9 mouse cellular contexts compared by ENCODE assay signal in genomic region chr3:34691703-34692393, GRCm38 (mm10). TPM values are rescaled to one million over a fixed set of nuclear protein-coding genes. Genes with fewer than 3 reads are reported as not detected.
DNase-seq lines count a peak whose midpoint lies in the region; ATAC-seq and TF ChIP-seq lines count a peak whose summit lies in the region.
"Had no signal": no experiment of that assay in that cellular context is flagged by ENCODE, and none has a peak within 500 bp of the region (broad histone marks: within the 10 kb centered on the region; RNA-seq: fewer than 3 reads in every experiment).

No protein-coding gene starts in this region.

- no peak for DNase-seq in layer of hippocampus, adult 2 months (ENCODE audit: low spot score in 2 of 2)
- no peak for DNase-seq in layer of hippocampus, adult 9-11 months
- peak; percentile 71 for DNase-seq in embryo, embryonic 10 days (ENCODE audit: low spot score)
- DNase-seq in limb, embryonic 11.5 days (ENCODE audit: low spot score) = peak; percentile 72
- DNase-seq in layer of hippocampus, postnatal 25 days (ENCODE audit: extremely low spot score in 1 of 2, low spot score in 1 of 2) = no peak

- peaks cover 15% of the 10 kb centered on the region for H3K4me1 ChIP-seq in forebrain, embryonic 13.5 days
- no peaks in the 10 kb centered on the region for H3K4me1 ChIP-seq in limb, embryonic 11.5 days (ENCODE audit: control insufficient read depth, insufficient read depth, low read length)
- peaks cover 5% of the 10 kb centered on the region; the same call in 1 of the 2 replicates for H3K4me1 ChIP-seq in stomach, embryonic 14.5 days (ENCODE audit: control insufficient read depth, insufficient read depth, low read length)

- WGBS in forebrain, embryonic 13.5 days = 5% methylated on average over 20 of the region's 20 CpGs
- 10% methylated on average over 20 of the region's 20 CpGs for WGBS in limb, embryonic 11.5 days
- WGBS in stomach, embryonic 14.5 days = 20% methylated on average over 20 of the region's 20 CpGs

- peak overlapping the region; percentile 49 for H3K4me3 ChIP-seq in layer of hippocampus, adult 2 months
- H3K4me3 ChIP-seq in forebrain, embryonic 13.5 days = peak overlapping the region; percentile 30
- H3K4me3 ChIP-seq in limb, embryonic 11.5 days (ENCODE audit: low read depth, low read length) = no peak overlapping the region; the same call in 1 of the 2 replicates
- peak overlapping the region; percentile 20 for H3K4me3 ChIP-seq in stomach, embryonic 14.5 days (ENCODE audit: low read depth, low read length)

- no peaks in the 10 kb centered on the region for H3K27me3 ChIP-seq in forebrain, embryonic 13.5 days
- no peaks in the 10 kb centered on the region for H3K27me3 ChIP-seq in limb, embryonic 11.5 days (ENCODE audit: control insufficient read depth, insufficient read depth, low read length)
- H3K27me3 ChIP-seq in stomach, embryonic 14.5 days (ENCODE audit: control insufficient read depth, insufficient read depth, low read length) = no peaks in the 10 kb centered on the region

- peak; percentile 83 for ATAC-seq in forebrain, embryonic 13.5 days
- peak; percentile 76 for ATAC-seq in limb, embryonic 11.5 days (ENCODE audit: insufficient number of reproducible peaks, low FRiP score, low TSS enrichment, low read depth)
- 0 out of 2 replicates have a peak, but pooled peaks have one; percentile 53 for ATAC-seq in stomach, embryonic 14.5 days (ENCODE audit: insufficient number of reproducible peaks, insufficient read depth, low FRiP score, low read depth)
- ATAC-seq in monocyte, adult 5-6 weeks (replicated peaks; ENCODE audit: insufficient number of reproducible peaks, low FRiP score, low TSS enrichment, poor library complexity, severe bottlenecking) = no peak

- no peak for TF ChIP-seq CTCF in layer of hippocampus, adult 2 months (conservative IDR thresholded peaks at IDR 0.05)

- H3K9ac ChIP-seq in forebrain, embryonic 13.5 days = peak overlapping the region; percentile 70
- peak overlapping the region; percentile 59 for H3K9ac ChIP-seq in limb, embryonic 11.5 days (ENCODE audit: low read length)
- H3K9ac ChIP-seq in stomach, embryonic 14.5 days (replicated peaks; ENCODE audit: low read depth, low read length) = no peak overlapping the region; the same call in 1 of the 2 replicates

- no peaks in the 10 kb centered on the region for H3K36me3 ChIP-seq in forebrain, embryonic 13.5 days (ENCODE audit: poor library complexity, severe bottlenecking)
- no peaks in the 10 kb centered on the region for H3K36me3 ChIP-seq in limb, embryonic 11.5 days (ENCODE audit: control insufficient read depth, insufficient read depth, low read length)
- H3K36me3 ChIP-seq in stomach, embryonic 14.5 days (ENCODE audit: control insufficient read depth, insufficient read depth, low read length) = no peaks in the 10 kb centered on the region

- peak overlapping the region; percentile 65 for H3K27ac ChIP-seq in layer of hippocampus, adult 2 months
- H3K27ac ChIP-seq in forebrain, embryonic 13.5 days = peak overlapping the region; percentile 59
- H3K27ac ChIP-seq in limb, embryonic 11.5 days (replicated peaks; ENCODE audit: low read depth, low read length) = no peak overlapping the region
- H3K27ac ChIP-seq in stomach, embryonic 14.5 days (ENCODE audit: low read length) = no peak overlapping the region

- H3K4me2 ChIP-seq in forebrain, embryonic 13.5 days = peak overlapping the region; percentile 64
- H3K4me2 ChIP-seq in limb, embryonic 11.5 days (ENCODE audit: low read depth, severe bottlenecking) = peak overlapping the region; percentile 39
- H3K4me2 ChIP-seq in stomach, embryonic 14.5 days (replicated peaks; ENCODE audit: low read depth, low read length) = peak overlapping the region; percentile 49

- H3K9me3 ChIP-seq in forebrain, embryonic 13.5 days (replicated peaks) = no peaks in the 10 kb centered on the region
- no peaks in the 10 kb centered on the region for H3K9me3 ChIP-seq in limb, embryonic 11.5 days (ENCODE audit: control insufficient read depth, low read length)
- H3K9me3 ChIP-seq in stomach, embryonic 14.5 days (ENCODE audit: control insufficient read depth, low read depth, low read length) = no peaks in the 10 kb centered on the region

RNA-seq across cellular contexts. Expression of gene Sox2, which starts 41.6 kb away (rescaled TPM):
- 10 to 100 TPM; 41.1 to 45.9 TPM for total RNA-seq in layer of hippocampus, adult 2 months (2021)
- 41.3 and 48.4 TPM in 2 replicates for polyA plus RNA-seq in forebrain, embryonic 13.5 days (2015; fragmentation: Nextera tagmentation; extraction: Ambion mirVana)
- 0.13 and 0.17 TPM in 2 replicates for polyA plus RNA-seq in limb, embryonic 11.5 days (2014; fragmentation: Nextera tagmentation; extraction: Ambion mirVana)
- polyA plus RNA-seq in stomach, embryonic 14.5 days (2014; fragmentation: Nextera tagmentation; extraction: Ambion mirVana) = 12.0 and 12.5 TPM in 2 replicates
- not detected in 3 replicates for total RNA-seq in monocyte, adult 5-6 weeks (2017)
- 10 to 100 TPM; 47.2 to 53.7 TPM for total RNA-seq in layer of hippocampus, postnatal 25 days (2021)
- total RNA-seq: liver, adult 2 months had no signal
- polyA plus RNA-seq: liver, adult 2 months had no signal

Comparison
In these comparisons a context has a peak if more than half of its experiments do, and no peak if none do; other contexts are left out.
1. DNase-seq: peak in embryo, embryonic 10 days (single experiment) and limb, embryonic 11.5 days (single experiment); none in layer of hippocampus, adult 2 months (0 of 2), layer of hippocampus, adult 9-11 months (single experiment) and layer of hippocampus, postnatal 25 days (0 of 2).
2. H3K27ac ChIP-seq: peak in layer of hippocampus, adult 2 months (single experiment) and forebrain, embryonic 13.5 days (single experiment); none in limb, embryonic 11.5 days (single experiment) and stomach, embryonic 14.5 days (single experiment).
3. RNA of gene Sox2, which starts 41.6 kb away (total RNA-seq): 47.2 to 53.7 TPM in layer of hippocampus, postnatal 25 days and 41.1 to 45.9 TPM in layer of hippocampus, adult 2 months; not detected in monocyte, adult 5-6 weeks; every median in the first group is over 10 times any median in the second.
4. Peak in every context shown above with its lines, with median percentiles within 50 percentile points of each other: H3K4me2 ChIP-seq.